Comparison of ENCODE assay signal across 18 mouse cellular contexts in genomic region chr1:193302093-193302405, GRCm38 (mm10). TPM values are rescaled to one million over a fixed set of nuclear protein-coding genes. Genes with fewer than 3 reads are reported as not detected.
A peak's percentile ranks its signal among the peaks of the same experiment; 100 is the strongest.
DNase-seq lines count a peak whose midpoint lies in the region; ATAC-seq and TF ChIP-seq lines count a peak whose summit lies in the region.
"Had no signal": no experiment of that assay in that cellular context is flagged by ENCODE, and none has a peak within 500 bp of the region (broad histone marks: within the 10 kb centered on the region; RNA-seq: fewer than 3 reads in every experiment).

No protein-coding gene starts in this region.

- no peak for DNase-seq in embryonic facial prominence, embryonic 10.5 days (ENCODE audit: low spot score)
- peak; percentile 29 for DNase-seq in lung, embryonic 14.5 days
- no peak for DNase-seq in lung, postnatal 14 days
- no peak for DNase-seq in frontal cortex, postnatal 36 days (ENCODE audit: low spot score in 2 of 2)
- no peak for DNase-seq in cerebellum, postnatal 4 days (ENCODE audit: low spot score in 2 of 2)
- DNase-seq: adrenal gland, adult 8-10 months; gastrocnemius, postnatal 25 days; right cerebral cortex, adult 18-20 months; thymus, postnatal 36 days had no signal

- no peak for TF ChIP-seq CTCF in lung, embryonic 14.5 days (IDR thresholded peaks at IDR 0.05; ENCODE audit: low read depth)

- H3K27ac ChIP-seq in embryonic facial prominence, embryonic 13.5 days: no peak overlapping the region
- H3K27ac ChIP-seq in embryonic facial prominence, embryonic 10.5 days (replicated peaks): no peak overlapping the region; the same call in 1 of the 2 replicates
- H3K27ac ChIP-seq in lung, embryonic 14.5 days (ENCODE audit: low read depth): peak overlapping the region; percentile 88
- no peak overlapping the region for H3K27ac ChIP-seq in intestine, embryonic 15.5 days
- H3K27ac ChIP-seq in stomach, embryonic 15.5 days: peak overlapping the region; percentile 77
- H3K27ac ChIP-seq: kidney, embryonic 15.5 days; liver, embryonic 12.5 days had no signal

- peak overlapping the region; percentile 44 for H3K4me2 ChIP-seq in embryonic facial prominence, embryonic 13.5 days
- H3K4me2 ChIP-seq in lung, embryonic 14.5 days: peak overlapping the region; percentile 53
- peak overlapping the region; percentile 45 for H3K4me2 ChIP-seq in intestine, embryonic 15.5 days (replicated peaks)
- peak overlapping the region; percentile 39 for H3K4me2 ChIP-seq in stomach, embryonic 15.5 days
- H3K4me2 ChIP-seq: heart, embryonic 12.5 days; kidney, embryonic 15.5 days; liver, embryonic 12.5 days had no signal

- no peaks in the 10 kb centered on the region for H3K27me3 ChIP-seq in embryonic facial prominence, embryonic 13.5 days
- H3K27me3 ChIP-seq in embryonic facial prominence, embryonic 10.5 days (replicated peaks; ENCODE audit: low read depth, poor library complexity, severe bottlenecking): peaks cover 13% of the 10 kb centered on the region; the same call in 1 of the 2 replicates
- H3K27me3 ChIP-seq in lung, embryonic 14.5 days (ENCODE audit: insufficient read depth, low read length): no peaks in the 10 kb centered on the region
- H3K27me3 ChIP-seq in intestine, embryonic 15.5 days (replicated peaks): no peaks in the 10 kb centered on the region
- no peaks in the 10 kb centered on the region for H3K27me3 ChIP-seq in stomach, embryonic 15.5 days (replicated peaks)
- H3K27me3 ChIP-seq: heart, embryonic 12.5 days; kidney, embryonic 15.5 days; liver, embryonic 12.5 days had no signal

- H3K9me3 ChIP-seq in embryonic facial prominence, embryonic 13.5 days: no peaks in the 10 kb centered on the region
- no peaks in the 10 kb centered on the region for H3K9me3 ChIP-seq in embryonic facial prominence, embryonic 10.5 days
- H3K9me3 ChIP-seq in lung, embryonic 14.5 days (ENCODE audit: low read depth, low read length): no peaks in the 10 kb centered on the region
- no peaks in the 10 kb centered on the region for H3K9me3 ChIP-seq in intestine, embryonic 15.5 days
- H3K9me3 ChIP-seq in stomach, embryonic 15.5 days: no peaks in the 10 kb centered on the region
- H3K9me3 ChIP-seq: heart, embryonic 12.5 days; kidney, embryonic 15.5 days; liver, embryonic 12.5 days had no signal

- no peaks in the 10 kb centered on the region for H3K36me3 ChIP-seq in embryonic facial prominence, embryonic 13.5 days
- no peaks in the 10 kb centered on the region for H3K36me3 ChIP-seq in embryonic facial prominence, embryonic 10.5 days (replicated peaks)
- H3K36me3 ChIP-seq in lung, embryonic 14.5 days (ENCODE audit: insufficient read depth): no peaks in the 10 kb centered on the region
- no peaks in the 10 kb centered on the region for H3K36me3 ChIP-seq in intestine, embryonic 15.5 days
- no peaks in the 10 kb centered on the region for H3K36me3 ChIP-seq in stomach, embryonic 15.5 days
- H3K36me3 ChIP-seq: heart, embryonic 12.5 days; kidney, embryonic 15.5 days; liver, embryonic 12.5 days had no signal

- ATAC-seq in embryonic facial prominence, embryonic 13.5 days (ENCODE audit: insufficient number of reproducible peaks, insufficient read depth, low FRiP score, low TSS enrichment, low read depth): no peak
- ATAC-seq in lung, embryonic 14.5 days (ENCODE audit: insufficient read depth): peak; percentile 80
- peak; percentile 84 for ATAC-seq in intestine, embryonic 15.5 days
- peak; percentile 81 for ATAC-seq in stomach, embryonic 15.5 days (ENCODE audit: insufficient read depth, low FRiP score, low read depth)
- ATAC-seq: midbrain, embryonic 16.5 days had no signal

- H3K9ac ChIP-seq in embryonic facial prominence, embryonic 13.5 days: no peak overlapping the region
- H3K9ac ChIP-seq in lung, embryonic 14.5 days: peak overlapping the region; percentile 33
- no peak overlapping the region for H3K9ac ChIP-seq in intestine, embryonic 15.5 days
- no peak overlapping the region for H3K9ac ChIP-seq in stomach, embryonic 15.5 days
- H3K9ac ChIP-seq: heart, embryonic 12.5 days; kidney, embryonic 15.5 days; liver, embryonic 12.5 days had no signal

- H3K4me1 ChIP-seq in embryonic facial prominence, embryonic 13.5 days: peaks cover 9% of the 10 kb centered on the region
- H3K4me1 ChIP-seq in embryonic facial prominence, embryonic 10.5 days: peaks cover 11% of the 10 kb centered on the region
- H3K4me1 ChIP-seq in lung, embryonic 14.5 days (ENCODE audit: insufficient read depth): no peaks in the 10 kb centered on the region
- peaks cover 11% of the 10 kb centered on the region for H3K4me1 ChIP-seq in intestine, embryonic 15.5 days (replicated peaks)
- H3K4me1 ChIP-seq in stomach, embryonic 15.5 days: 0 out of 2 replicates have a peak, but pooled peaks cover 7% of the 10 kb centered on the region
- H3K4me1 ChIP-seq: liver, embryonic 12.5 days had no signal

- H3K4me3 ChIP-seq in embryonic facial prominence, embryonic 13.5 days: peak overlapping the region; percentile 6; the same call in 1 of the 2 replicates
- H3K4me3 ChIP-seq in embryonic facial prominence, embryonic 10.5 days: no peak overlapping the region; the same call in 1 of the 2 replicates
- peak overlapping the region; percentile 14; the same call in 1 of the 2 replicates for H3K4me3 ChIP-seq in lung, embryonic 14.5 days (ENCODE audit: low read depth, low read length)
- H3K4me3 ChIP-seq in intestine, embryonic 15.5 days (replicated peaks): no peak overlapping the region; the same call in 1 of the 2 replicates
- peak overlapping the region; percentile 25 for H3K4me3 ChIP-seq in stomach, embryonic 15.5 days (replicated peaks)
- H3K4me3 ChIP-seq: heart, embryonic 12.5 days; kidney, embryonic 15.5 days; liver, embryonic 12.5 days had no signal

- WGBS in embryonic facial prominence, embryonic 13.5 days: 59% methylated on average over 8 of the region's 8 CpGs
- 64% methylated on average over 8 of the region's 8 CpGs for WGBS in embryonic facial prominence, embryonic 10.5 days
- 43% methylated on average over 8 of the region's 8 CpGs for whole genome bisulfite sequencing in lung, embryonic 14.5 days
- WGBS in intestine, embryonic 15.5 days: 41% methylated on average over 8 of the region's 8 CpGs
- 43% methylated on average over 8 of the region's 8 CpGs for WGBS in stomach, embryonic 15.5 days

RNA-seq across cellular contexts. Expression of gene G0s2, which starts 29.0 kb away (rescaled TPM):
- 21.8 and 27.8 TPM in 2 replicates for polyA plus RNA-seq in embryonic facial prominence, embryonic 13.5 days (2015; fragmentation: Nextera tagmentation; extraction: Ambion mirVana)
- 7.0 and 7.7 TPM in 2 replicates for polyA plus RNA-seq in embryonic facial prominence, embryonic 10.5 days (2016; fragmentation: Nextera tagmentation; extraction: Ambion mirVana)
- polyA plus RNA-seq in lung, embryonic 14.5 days (2014; fragmentation: Nextera tagmentation; extraction: Ambion mirVana): 49.0 and 67.3 TPM in 2 replicates
- 21.9 and 23.7 TPM in 2 replicates for polyA plus RNA-seq in intestine, embryonic 15.5 days (2015; fragmentation: Nextera tagmentation; extraction: Ambion mirVana)
- 30.6 and 38.3 TPM in 2 replicates for polyA plus RNA-seq in stomach, embryonic 15.5 days (2015; fragmentation: Nextera tagmentation; extraction: Ambion mirVana)

RNA-seq across cellular contexts. Expression of gene Hsd11b1, which starts 38.2 kb away (rescaled TPM):
- 0.39 and 0.60 TPM in 2 replicates for polyA plus RNA-seq in embryonic facial prominence, embryonic 13.5 days (2015; fragmentation: Nextera tagmentation; extraction: Ambion mirVana)
- 0.41 TPM in 1 of 2 replicates, not detected in the other for polyA plus RNA-seq in embryonic facial prominence, embryonic 10.5 days (2016; fragmentation: Nextera tagmentation; extraction: Ambion mirVana)
- polyA plus RNA-seq in lung, embryonic 14.5 days (2014; fragmentation: Nextera tagmentation; extraction: Ambion mirVana): 1.6 and 2.1 TPM in 2 replicates
- polyA plus RNA-seq in intestine, embryonic 15.5 days (2015; fragmentation: Nextera tagmentation; extraction: Ambion mirVana): 1.3 and 1.4 TPM in 2 replicates
- 1.8 and 2.4 TPM in 2 replicates for polyA plus RNA-seq in stomach, embryonic 15.5 days (2015; fragmentation: Nextera tagmentation; extraction: Ambion mirVana)
- polyA plus RNA-seq: forebrain, embryonic 11.5 days; neural tube, embryonic 11.5 days had no signal

Comparison
In these comparisons a context has a peak if more than half of its experiments do, and no peak if none do; other contexts are left out.
1. H3K4me3 ChIP-seq: peak in embryonic facial prominence, embryonic 13.5 days (single experiment), lung, embryonic 14.5 days (single experiment) and stomach, embryonic 15.5 days (single experiment); none in embryonic facial prominence, embryonic 10.5 days (single experiment) and intestine, embryonic 15.5 days (single experiment).
2. H3K27ac ChIP-seq: peak in lung, embryonic 14.5 days (single experiment) and stomach, embryonic 15.5 days (single experiment); none in embryonic facial prominence, embryonic 13.5 days (single experiment), embryonic facial prominence, embryonic 10.5 days (single experiment) and intestine, embryonic 15.5 days (single experiment).
3. Peak in every context shown above with its lines, with median percentiles within 50 percentile points of each other: H3K4me2 ChIP-seq.